10 mouse cellular contexts compared by ENCODE assay signal in genomic region chr2:130638101-130638611, GRCm38 (mm10). TPM values are rescaled to one million over a fixed set of nuclear protein-coding genes. Genes with fewer than 3 reads are reported as not detected.
A peak's percentile ranks its signal among the peaks of the same experiment; 100 is the strongest.
DNase-seq lines count a peak whose midpoint lies in the region; ATAC-seq and TF ChIP-seq lines count a peak whose summit lies in the region.
"Had no signal": no experiment of that assay in that cellular context is flagged by ENCODE, and none has a peak within 500 bp of the region (broad histone marks: within the 10 kb centered on the region; RNA-seq: fewer than 3 reads in every experiment).

No protein-coding gene starts in this region.

- no peaks in the 10 kb centered on the region for H3K27me3 ChIP-seq in intestine, postnatal 0 days (replicated peaks; ENCODE audit: control insufficient read depth, insufficient read depth, low read length)
- H3K27me3 ChIP-seq in hindbrain, embryonic 10.5 days (ENCODE audit: insufficient read depth, poor library complexity, severe bottlenecking) = peaks cover 90% of the 10 kb centered on the region
- H3K27me3 ChIP-seq in midbrain, embryonic 13.5 days = peaks cover 73% of the 10 kb centered on the region

- peaks cover 18% of the 10 kb centered on the region; the same call in 1 of the 2 replicates for H3K36me3 ChIP-seq in intestine, postnatal 0 days (ENCODE audit: control insufficient read depth, insufficient read depth)
- H3K36me3 ChIP-seq in hindbrain, embryonic 10.5 days = 0 out of 2 replicates have a peak, but pooled peaks cover 3% of the 10 kb centered on the region
- no peaks in the 10 kb centered on the region for H3K36me3 ChIP-seq in midbrain, embryonic 13.5 days
- H3K36me3 ChIP-seq: neural tube, embryonic 12.5 days had no signal

- no peak for TF ChIP-seq CTCF in intestine, postnatal 0 days (IDR thresholded peaks at IDR 0.05; ENCODE audit: low read depth)

- ATAC-seq in intestine, postnatal 0 days = peak; percentile 88
- no peak for ATAC-seq in midbrain, embryonic 13.5 days

- peak overlapping the region; percentile 65 for H3K9ac ChIP-seq in intestine, postnatal 0 days (ENCODE audit: low read depth, low read length)
- H3K9ac ChIP-seq in midbrain, embryonic 13.5 days (replicated peaks) = no peak overlapping the region
- H3K9ac ChIP-seq: neural tube, embryonic 12.5 days had no signal

- H3K4me2 ChIP-seq in intestine, postnatal 0 days (replicated peaks; ENCODE audit: low read depth) = peak overlapping the region; percentile 68
- H3K4me2 ChIP-seq in midbrain, embryonic 13.5 days (replicated peaks) = no peak overlapping the region
- H3K4me2 ChIP-seq: neural tube, embryonic 12.5 days had no signal

- H3K9me3 ChIP-seq in intestine, postnatal 0 days (ENCODE audit: control insufficient read depth) = no peaks in the 10 kb centered on the region
- no peaks in the 10 kb centered on the region for H3K9me3 ChIP-seq in hindbrain, embryonic 10.5 days
- no peaks in the 10 kb centered on the region for H3K9me3 ChIP-seq in midbrain, embryonic 13.5 days
- H3K9me3 ChIP-seq: neural tube, embryonic 12.5 days had no signal

- peaks cover 9% of the 10 kb centered on the region; the same call in 1 of the 2 replicates for H3K4me1 ChIP-seq in intestine, postnatal 0 days (replicated peaks; ENCODE audit: control insufficient read depth, insufficient read depth, low read length)
- peaks cover 56% of the 10 kb centered on the region for H3K4me1 ChIP-seq in hindbrain, embryonic 10.5 days (replicated peaks)
- peaks cover 39% of the 10 kb centered on the region for H3K4me1 ChIP-seq in midbrain, embryonic 13.5 days (replicated peaks)

- DNase-seq in thymus, postnatal 4 days = peak; percentile 32
- no peak for DNase-seq in thymus, postnatal 14 days
- DNase-seq in kidney, postnatal 4 days = peak; percentile 83 to 92
- peak; percentile 77 for DNase-seq in yolk sac, embryonic 10.5 days (ENCODE audit: low spot score)
- DNase-seq in T-cell, adult 2 months (ENCODE audit: low spot score) = no peak
- DNase-seq in hindbrain, embryonic 10.5 days (ENCODE audit: low spot score) = no peak
- DNase-seq: right cerebral cortex, postnatal 25 days had no signal

- peak overlapping the region; percentile 95 for H3K27ac ChIP-seq in intestine, postnatal 0 days (ENCODE audit: low read depth, low read length)
- H3K27ac ChIP-seq in hindbrain, embryonic 10.5 days = no peak overlapping the region
- H3K27ac ChIP-seq in midbrain, embryonic 13.5 days = no peak overlapping the region
- H3K27ac ChIP-seq: neural tube, embryonic 12.5 days had no signal

- H3K4me3 ChIP-seq in intestine, postnatal 0 days (ENCODE audit: low read depth, low read length) = peak overlapping the region; percentile 38
- no peak overlapping the region for H3K4me3 ChIP-seq in hindbrain, embryonic 10.5 days
- no peak overlapping the region for H3K4me3 ChIP-seq in midbrain, embryonic 13.5 days (replicated peaks)
- H3K4me3 ChIP-seq: neural tube, embryonic 12.5 days had no signal

- 18% methylated on average over 16 of the region's 16 CpGs for WGBS in intestine, postnatal 0 days
- WGBS in hindbrain, embryonic 10.5 days = 30% methylated on average over 16 of the region's 16 CpGs
- WGBS in midbrain, embryonic 13.5 days = 35% methylated on average over 16 of the region's 16 CpGs

RNA-seq across cellular contexts. Expression of gene Lzts3, which starts 4.4 kb away (rescaled TPM):
- polyA plus RNA-seq in intestine, postnatal 0 days (2015; fragmentation: Nextera tagmentation; extraction: Ambion mirVana) = 9.7 and 11.4 TPM in 2 replicates
- 3.2 and 4.3 TPM in 2 replicates for polyA plus RNA-seq in hindbrain, embryonic 10.5 days (2016; fragmentation: Nextera tagmentation; extraction: Ambion mirVana)
- polyA plus RNA-seq in midbrain, embryonic 13.5 days (2015; fragmentation: Nextera tagmentation; extraction: Ambion mirVana) = 8.0 and 9.2 TPM in 2 replicates

RNA-seq across cellular contexts. Expression of gene Ubox5, which starts 8.3 kb away (rescaled TPM):
- 4.2 and 4.5 TPM in 2 replicates for polyA plus RNA-seq in intestine, postnatal 0 days (2015; fragmentation: Nextera tagmentation; extraction: Ambion mirVana)
- polyA plus RNA-seq in hindbrain, embryonic 10.5 days (2016; fragmentation: Nextera tagmentation; extraction: Ambion mirVana) = 19.4 and 19.8 TPM in 2 replicates
- 12.8 and 13.4 TPM in 2 replicates for polyA plus RNA-seq in midbrain, embryonic 13.5 days (2015; fragmentation: Nextera tagmentation; extraction: Ambion mirVana)

RNA-seq across cellular contexts. Expression of gene Fastkd5, which starts 8.3 kb away (rescaled TPM):
- polyA plus RNA-seq in intestine, postnatal 0 days (2015; fragmentation: Nextera tagmentation; extraction: Ambion mirVana) = 6.4 and 6.8 TPM in 2 replicates
- 17.7 and 19.5 TPM in 2 replicates for polyA plus RNA-seq in hindbrain, embryonic 10.5 days (2016; fragmentation: Nextera tagmentation; extraction: Ambion mirVana)
- 13.8 and 13.9 TPM in 2 replicates for polyA plus RNA-seq in midbrain, embryonic 13.5 days (2015; fragmentation: Nextera tagmentation; extraction: Ambion mirVana)

RNA-seq across cellular contexts. Expression of gene Ddrgk1, which starts 26.3 kb away (rescaled TPM):
- polyA plus RNA-seq in intestine, postnatal 0 days (2015; fragmentation: Nextera tagmentation; extraction: Ambion mirVana) = 118 and 120 TPM in 2 replicates
- polyA plus RNA-seq in hindbrain, embryonic 10.5 days (2016; fragmentation: Nextera tagmentation; extraction: Ambion mirVana) = 47.1 and 50.7 TPM in 2 replicates
- polyA plus RNA-seq in midbrain, embryonic 13.5 days (2015; fragmentation: Nextera tagmentation; extraction: Ambion mirVana) = 60.2 and 62.0 TPM in 2 replicates

RNA-seq across cellular contexts. Expression of gene Itpa, which starts 29.3 kb away (rescaled TPM):
- 59.1 and 60.8 TPM in 2 replicates for polyA plus RNA-seq in intestine, postnatal 0 days (2015; fragmentation: Nextera tagmentation; extraction: Ambion mirVana)
- 148 and 151 TPM in 2 replicates for polyA plus RNA-seq in hindbrain, embryonic 10.5 days (2016; fragmentation: Nextera tagmentation; extraction: Ambion mirVana)
- 155 and 165 TPM in 2 replicates for polyA plus RNA-seq in midbrain, embryonic 13.5 days (2015; fragmentation: Nextera tagmentation; extraction: Ambion mirVana)

Comparison
In these comparisons a context has a peak if more than half of its experiments do, and no peak if none do; other contexts are left out.
1. DNase-seq: peak in thymus, postnatal 4 days (single experiment), kidney, postnatal 4 days (2 of 2) and yolk sac, embryonic 10.5 days (single experiment); none in thymus, postnatal 14 days (single experiment), T-cell, adult 2 months (single experiment) and hindbrain, embryonic 10.5 days (single experiment).